16 mouse cellular contexts compared by ENCODE assay signal in the genomic region with DNA sequence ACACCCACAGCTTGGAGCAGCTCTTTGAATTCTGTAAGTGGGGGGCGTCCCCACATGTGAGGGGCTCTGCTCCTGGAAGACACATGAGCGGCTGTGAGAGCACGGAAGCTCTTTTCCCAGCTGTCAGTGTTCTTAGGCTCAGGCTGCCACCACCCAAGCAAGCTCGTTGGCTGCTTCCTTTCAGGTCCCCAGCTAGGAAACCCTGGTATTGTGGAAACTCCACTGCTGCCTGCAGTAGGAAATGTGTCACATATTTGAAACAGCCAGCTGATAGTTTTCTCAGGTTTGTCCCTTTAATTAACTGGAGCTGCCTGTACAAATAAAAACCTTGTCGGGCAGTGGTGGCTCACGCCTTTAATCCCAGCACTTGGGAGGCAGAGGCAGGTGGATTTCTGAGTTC.
"Had no signal": no experiment of that assay in that cellular context is flagged by ENCODE, and none has a peak within 500 bp of the region (broad histone marks: within the 10 kb centered on the region; RNA-seq: fewer than 3 reads in every experiment).

No protein-coding gene starts in this region.

- DNase-seq: kidney, postnatal 36 days; layer of hippocampus, adult 9-11 months; layer of hippocampus, postnatal 36 days; lung, adult 18-20 months; retina, postnatal 1 day; right cerebral cortex, postnatal 4 days; spleen, adult 18-20 months; thymus, adult 2 months; thymus, postnatal 25 days had no signal

- H3K27ac ChIP-seq: kidney, postnatal 0 days; limb, embryonic 15.5 days; liver, embryonic 14.5 days; midbrain, embryonic 12.5 days; neural tube, embryonic 13.5 days; stomach, embryonic 15.5 days had no signal

- H3K36me3 ChIP-seq: midbrain, embryonic 12.5 days had no signal

- H3K4me2 ChIP-seq: limb, embryonic 15.5 days; midbrain, embryonic 12.5 days; neural tube, embryonic 13.5 days; stomach, embryonic 15.5 days had no signal

- H3K27me3 ChIP-seq: limb, embryonic 15.5 days; midbrain, embryonic 12.5 days; neural tube, embryonic 13.5 days; stomach, embryonic 15.5 days had no signal

- H3K4me3 ChIP-seq: limb, embryonic 15.5 days; midbrain, embryonic 12.5 days; neural tube, embryonic 13.5 days; stomach, embryonic 15.5 days had no signal

- H3K9me3 ChIP-seq: limb, embryonic 15.5 days; midbrain, embryonic 12.5 days; neural tube, embryonic 13.5 days; stomach, embryonic 15.5 days had no signal

- H3K4me1 ChIP-seq: midbrain, embryonic 12.5 days; stomach, embryonic 15.5 days had no signal

- ATAC-seq: midbrain, embryonic 16.5 days had no signal

- H3K9ac ChIP-seq: limb, embryonic 15.5 days; liver, embryonic 14.5 days; midbrain, embryonic 12.5 days; neural tube, embryonic 13.5 days; stomach, embryonic 15.5 days had no signal
